Mouse (Mus musculus): ENCODE measurements around the gene Gif. TPM values are rescaled to one million over a fixed set of nuclear protein-coding genes. Genes with fewer than 3 reads are reported as not detected.

The Gif gene
- total and polyA plus RNA-seq, 3 experiments, result not detected

DNA sequence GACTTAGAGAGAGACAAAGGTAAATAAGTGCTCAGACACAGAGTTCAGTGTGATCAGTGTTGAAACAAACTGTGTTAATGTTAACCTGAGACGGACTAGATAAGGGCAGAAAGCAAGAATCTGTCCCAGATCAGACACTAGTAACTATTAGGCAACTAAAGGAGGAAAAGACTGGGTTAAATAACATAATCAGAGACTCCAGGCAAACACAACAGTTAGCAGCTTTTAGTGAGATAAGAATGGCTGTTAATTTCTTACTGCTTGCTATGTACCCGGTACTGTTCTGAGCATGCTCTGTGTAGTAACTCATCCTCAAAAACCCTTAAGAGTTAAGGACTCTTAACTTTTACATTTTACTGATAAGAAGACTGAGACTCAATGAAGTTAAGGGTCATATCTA, 21.4 kb upstream of the Gif start:
- Histone ChIP-seq H3K79me2 (replicated peaks; ENCODE audit: control insufficient read depth, insufficient read depth, low read length) (no peaks in the 10 kb centered on the region), H3K27ac (no peak overlapping the region), H3K4me1 (ENCODE audit: control insufficient read depth, insufficient read depth, low read length) (no peaks in the 10 kb centered on the region), H3K27me3 (ENCODE audit: control insufficient read depth, insufficient read depth, low read length) (no peaks in the 10 kb centered on the region), H3K9ac (ENCODE audit: low read depth, low read length) (no peak overlapping the region), H3K4me3 (no peak overlapping the region), H3K36me3 (ENCODE audit: control insufficient read depth, insufficient read depth, low read length) (no peaks in the 10 kb centered on the region)
- no peak for DNase-seq
- 42% methylated on average over 2 of the region's 2 CpGs for whole genome bisulfite sequencing
- intact Hi-C loops (cut with DNase I), result no loop called here
- TF ChIP-seq POLR2A (IDR thresholded peaks at IDR 0.05; ENCODE audit: insufficient read depth, low read depth, low read length) (no peak), CTCF (IDR thresholded peaks at IDR 0.05) (no peak), EP300 (IDR thresholded peaks at IDR 0.05; ENCODE audit: insufficient read depth, low read depth, low read length) (no peak)

DNA sequence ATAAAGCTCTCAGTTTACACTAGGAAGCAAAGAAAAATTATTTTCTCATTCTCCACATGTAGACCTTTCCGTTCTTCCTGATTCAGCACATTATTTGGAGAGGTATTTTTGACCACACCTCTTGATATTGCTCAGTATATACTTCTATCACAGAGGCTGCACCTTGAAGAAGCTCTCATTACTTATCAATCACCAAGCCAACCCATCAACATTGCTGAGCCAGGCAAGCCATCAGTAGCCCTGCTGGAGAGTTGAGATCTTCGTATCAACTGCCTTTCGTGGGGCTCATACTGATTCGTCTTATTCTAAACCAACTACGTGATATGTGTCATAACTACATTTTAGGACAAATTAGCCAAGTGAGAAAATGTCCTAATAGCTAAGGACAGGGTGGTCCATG, 20.1 kb upstream of the Gif start:
- whole genome bisulfite sequencing, result 87% methylated on average over 5 of the region's 5 CpGs
- Histone ChIP-seq H3K4me3 (no peak overlapping the region), H3K79me2 (replicated peaks; ENCODE audit: control insufficient read depth, insufficient read depth, low read length) (no peaks in the 10 kb centered on the region), H3K9ac (ENCODE audit: low read depth, low read length) (no peak overlapping the region), H3K36me3 (ENCODE audit: control insufficient read depth, insufficient read depth, low read length) (no peaks in the 10 kb centered on the region), H3K4me1 (ENCODE audit: control insufficient read depth, insufficient read depth, low read length) (no peaks in the 10 kb centered on the region), H3K27ac (no peak overlapping the region), H3K27me3 (ENCODE audit: control insufficient read depth, insufficient read depth, low read length) (no peaks in the 10 kb centered on the region)
- intact Hi-C loops (cut with DNase I), result no loop called here
- TF ChIP-seq POLR2A (IDR thresholded peaks at IDR 0.05; ENCODE audit: insufficient read depth, low read depth, low read length), result no peak
- TF ChIP-seq CTCF (IDR thresholded peaks at IDR 0.05), result no peak
- no peak for TF ChIP-seq EP300 (IDR thresholded peaks at IDR 0.05; ENCODE audit: insufficient read depth, low read depth, low read length)
- no peak for DNase-seq

DNA sequence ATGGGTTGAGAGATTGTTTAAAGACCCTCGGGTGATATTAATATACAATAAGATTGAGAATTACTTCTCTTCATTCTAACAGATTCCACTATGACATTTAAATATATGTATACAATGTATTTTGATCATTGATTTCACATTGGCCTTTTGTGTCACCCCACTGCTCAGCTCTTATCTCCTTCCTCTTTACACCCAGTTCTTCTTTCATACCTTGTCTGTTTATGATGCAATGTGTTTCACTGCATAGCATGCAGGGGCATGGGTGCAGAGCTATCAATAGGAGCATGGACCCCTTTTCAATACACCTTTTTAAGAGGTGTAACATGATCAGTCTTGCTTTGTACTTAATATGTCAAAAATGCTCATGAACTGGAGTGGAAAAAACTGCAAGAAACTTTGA, 17.1 kb upstream of the Gif start:
- H3K27ac ChIP-seq, result no peak overlapping the region
- 56% methylated on average over 1 of the region's 1 CpGs for WGBS
- H3K4me1 ChIP-seq (ENCODE audit: control insufficient read depth, insufficient read depth, low read length), result no peaks in the 10 kb centered on the region
- H3K36me3 ChIP-seq (ENCODE audit: control insufficient read depth, insufficient read depth, low read length), result no peaks in the 10 kb centered on the region
- H3K27me3 ChIP-seq (ENCODE audit: control insufficient read depth, insufficient read depth, low read length), result no peaks in the 10 kb centered on the region
- no peak for DNase-seq
- intact Hi-C loops (cut with DNase I), result no loop called here
- H3K9ac ChIP-seq (ENCODE audit: low read depth, low read length), result no peak overlapping the region
- H3K4me3 ChIP-seq, result no peak overlapping the region
- TF ChIP-seq EP300 (IDR thresholded peaks at IDR 0.05; ENCODE audit: insufficient read depth, low read depth, low read length), result no peak
- TF ChIP-seq POLR2A (IDR thresholded peaks at IDR 0.05; ENCODE audit: insufficient read depth, low read depth, low read length), result no peak
- TF ChIP-seq CTCF (IDR thresholded peaks at IDR 0.05), result no peak
- H3K79me2 ChIP-seq (replicated peaks; ENCODE audit: control insufficient read depth, insufficient read depth, low read length), result no peaks in the 10 kb centered on the region

DNA sequence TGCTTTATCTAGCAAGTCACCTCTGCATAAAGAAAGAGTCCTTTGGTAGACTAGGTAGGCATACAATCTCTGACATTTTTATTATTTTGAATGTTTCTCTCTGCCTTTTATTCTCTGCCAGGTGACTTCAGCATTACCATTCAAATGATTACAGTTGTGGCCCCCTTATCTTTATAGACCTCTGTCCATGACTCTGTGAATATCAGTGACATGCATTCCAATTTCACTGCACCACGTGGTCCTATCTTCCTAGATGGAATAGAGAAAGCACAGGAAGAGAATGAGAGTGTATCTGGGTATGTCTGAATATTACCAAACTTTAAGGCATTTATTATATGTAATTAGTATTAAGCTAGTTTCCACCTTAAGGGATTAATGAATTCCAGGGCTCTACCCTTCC, 10.9 kb upstream of the Gif start:
- TF ChIP-seq EP300 (IDR thresholded peaks at IDR 0.05; ENCODE audit: insufficient read depth, low read depth, low read length) (no peak), CTCF (IDR thresholded peaks at IDR 0.05) (no peak), POLR2A (IDR thresholded peaks at IDR 0.05; ENCODE audit: insufficient read depth, low read depth, low read length) (no peak)
- Histone ChIP-seq H3K27me3 (ENCODE audit: control insufficient read depth, insufficient read depth, low read length) (no peaks in the 10 kb centered on the region), H3K27ac (no peak overlapping the region), H3K79me2 (replicated peaks; ENCODE audit: control insufficient read depth, insufficient read depth, low read length) (no peaks in the 10 kb centered on the region), H3K4me3 (no peak overlapping the region), H3K36me3 (ENCODE audit: control insufficient read depth, insufficient read depth, low read length) (no peaks in the 10 kb centered on the region), H3K4me1 (ENCODE audit: control insufficient read depth, insufficient read depth, low read length) (no peaks in the 10 kb centered on the region), H3K9ac (ENCODE audit: low read depth, low read length) (no peak overlapping the region)
- intact Hi-C loops (cut with DNase I), result no loop called here
- DNase-seq, result no peak
- WGBS, result 33% methylated on average over 1 of the region's 1 CpGs

DNA sequence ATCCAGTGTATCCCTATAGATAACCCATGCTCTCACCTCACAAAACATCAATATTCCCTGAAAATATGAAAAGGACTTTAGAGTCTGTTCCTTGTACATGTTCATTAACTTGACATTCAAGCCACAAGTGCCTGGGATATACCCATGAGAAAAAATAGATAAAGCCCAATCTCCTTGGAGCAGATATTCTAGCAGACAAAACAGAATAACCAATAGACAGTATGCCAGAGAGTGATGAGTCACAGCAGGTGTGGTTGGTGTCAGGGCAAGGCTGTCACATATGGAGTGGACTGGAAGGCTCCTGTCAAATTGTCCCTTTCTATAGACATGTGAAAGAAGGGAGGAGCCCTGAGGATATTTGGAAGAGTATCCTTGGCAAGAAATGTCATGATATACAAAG, 1.7 kb upstream of the Gif start:
- Histone ChIP-seq H3K9ac (ENCODE audit: low read depth, low read length) (no peak overlapping the region), H3K36me3 (ENCODE audit: control insufficient read depth, insufficient read depth, low read length) (no peaks in the 10 kb centered on the region), H3K27ac (no peak overlapping the region), H3K27me3 (ENCODE audit: control insufficient read depth, insufficient read depth, low read length) (no peaks in the 10 kb centered on the region), H3K4me3 (no peak overlapping the region), H3K79me2 (replicated peaks; ENCODE audit: control insufficient read depth, insufficient read depth, low read length) (no peaks in the 10 kb centered on the region), H3K4me1 (ENCODE audit: control insufficient read depth, insufficient read depth, low read length) (no peaks in the 10 kb centered on the region)
- no peak for TF ChIP-seq EP300 (IDR thresholded peaks at IDR 0.05; ENCODE audit: insufficient read depth, low read depth, low read length)
- TF ChIP-seq CTCF (IDR thresholded peaks at IDR 0.05), result no peak
- TF ChIP-seq POLR2A (IDR thresholded peaks at IDR 0.05; ENCODE audit: insufficient read depth, low read depth, low read length), result no peak
- DNase-seq, result no peak
- intact Hi-C loops (cut with DNase I), result no loop called here

- H3K79me2 ChIP-seq (replicated peaks; ENCODE audit: control insufficient read depth, insufficient read depth, low read length), result no peaks in the 10 kb centered on the region
- no peak overlapping the region for H3K27ac ChIP-seq
- no peak for DNase-seq
- H3K9ac ChIP-seq (ENCODE audit: low read depth, low read length), result no peak overlapping the region
- intact Hi-C loops (cut with DNase I), result loop anchor here (5.0 kb wide), 1 partner anchor 153 kb away; no protein-coding TSS in a partner anchor
- no peak overlapping the region for H3K4me3 ChIP-seq
- H3K4me1 ChIP-seq (ENCODE audit: control insufficient read depth, insufficient read depth, low read length), result no peaks in the 10 kb centered on the region; the same call in 1 of the 2 replicates
- TF ChIP-seq CTCF (IDR thresholded peaks at IDR 0.05), result no peak
- TF ChIP-seq POLR2A (IDR thresholded peaks at IDR 0.05; ENCODE audit: insufficient read depth, low read depth, low read length), result no peak
- TF ChIP-seq EP300 (IDR thresholded peaks at IDR 0.05; ENCODE audit: insufficient read depth, low read depth, low read length), result no peak
- WGBS, result 73% methylated on average over 3 of the region's 3 CpGs
- H3K27me3 ChIP-seq (ENCODE audit: control insufficient read depth, insufficient read depth, low read length), result no peaks in the 10 kb centered on the region
- H3K36me3 ChIP-seq (ENCODE audit: control insufficient read depth, insufficient read depth, low read length), result no peaks in the 10 kb centered on the region
These were observed 17.7 kb downstream of the Gif start for GRCm38 (mm10) chr19:11765059-11765458.
